Mouse (Mus musculus): ENCODE data around the gene Plk3. TPM values are rescaled to one million over a fixed set of nuclear protein-coding genes. Genes with fewer than 3 reads are reported as not detected.

The Plk3 gene
- total RNA-seq, 1 experiment = 28.3 TPM

- Histone ChIP-seq H3K4me3 (ENCODE audit: insufficient read depth in 1 of 2, low read depth in 1 of 2, low read length in 2 of 2, poor library complexity in 1 of 2, severe bottlenecking in 1 of 2) (no peak overlapping the region), H3K9me3 (ENCODE audit: control insufficient read depth, insufficient read depth, low read depth, low read length) (no peaks in the 10 kb centered on the region), H3K36me3 (ENCODE audit: control insufficient read depth, insufficient read depth, low read length, poor library complexity, severe bottlenecking) (peaks cover 36% of the 10 kb centered on the region), H3K9ac (ENCODE audit: insufficient read depth, low read depth, low read length, poor library complexity, severe bottlenecking) (no peak overlapping the region), H3K27ac (ENCODE audit: insufficient read depth, low read depth, low read length, poor library complexity, severe bottlenecking) (no peak overlapping the region), H3K4me1 (ENCODE audit: control insufficient read depth in 2 of 2, insufficient read depth in 2 of 2, low read length in 2 of 2, poor library complexity in 1 of 2) (peaks cover 0 to 3% of the 10 kb centered on the region in 2 experiments; a peak in 1 of 4 replicates)
- in situ Hi-C loops (cut with MboI; ENCODE audit: low sequenced_read_pairs in 2 of 2, unreplicated experiment in 2 of 2) = no loop called here
- TF ChIP-seq MAFK (IDR thresholded peaks at IDR 0.05; ENCODE audit: insufficient read depth, low read depth, low read length) (no peak), HCFC1 (IDR thresholded peaks at IDR 0.05; ENCODE audit: borderline replicate concordance, insufficient read depth, low read length) (no peak), ZC3H11A (IDR thresholded peaks at IDR 0.05; ENCODE audit: borderline replicate concordance, low read depth, low read length) (no peak), CHD2 (IDR thresholded peaks at IDR 0.05; ENCODE audit: low read depth, low read length) (no peak), ZNF384 (IDR thresholded peaks at IDR 0.05; ENCODE audit: low read depth, low read length) (no peak)
- DNase-seq (ENCODE audit: low read depth, low spot score) = no peak
These were observed 18.2 kb downstream of the Plk3 start for GRCm38 (mm10) chr4:117115592-117115991.

GRCm38 (mm10) chr4:117113237-117113636 lies 20.5 kb downstream of the Plk3 start:
- DNase-seq (ENCODE audit: low read depth, low spot score) = no peak
- in situ Hi-C loops (cut with MboI; ENCODE audit: low sequenced_read_pairs in 2 of 2, unreplicated experiment in 2 of 2) = no loop called here
- Histone ChIP-seq H3K9me3 (ENCODE audit: control insufficient read depth, insufficient read depth, low read depth, low read length) (no peaks in the 10 kb centered on the region), H3K9ac (ENCODE audit: insufficient read depth, low read depth, low read length, poor library complexity, severe bottlenecking) (no peak overlapping the region), H3K4me1 (ENCODE audit: control insufficient read depth in 2 of 2, insufficient read depth in 2 of 2, low read length in 2 of 2, poor library complexity in 1 of 2) (peaks cover 0 to 18% of the 10 kb centered on the region in 2 experiments; a peak in 1 of 4 replicates), H3K4me3 (ENCODE audit: insufficient read depth in 1 of 2, low read depth in 1 of 2, low read length in 2 of 2, poor library complexity in 1 of 2, severe bottlenecking in 1 of 2) (no peak overlapping the region), H3K27ac (ENCODE audit: insufficient read depth, low read depth, low read length, poor library complexity, severe bottlenecking) (no peak overlapping the region), H3K36me3 (ENCODE audit: control insufficient read depth, insufficient read depth, low read length, poor library complexity, severe bottlenecking) (peaks cover 52% of the 10 kb centered on the region)
- TF ChIP-seq HCFC1 (IDR thresholded peaks at IDR 0.05; ENCODE audit: borderline replicate concordance, insufficient read depth, low read length) (no peak), ZNF384 (IDR thresholded peaks at IDR 0.05; ENCODE audit: low read depth, low read length) (no peak), CHD2 (IDR thresholded peaks at IDR 0.05; ENCODE audit: low read depth, low read length) (no peak), ZC3H11A (IDR thresholded peaks at IDR 0.05; ENCODE audit: borderline replicate concordance, low read depth, low read length) (no peak), MAFK (IDR thresholded peaks at IDR 0.05; ENCODE audit: insufficient read depth, low read depth, low read length) (no peak)

DNA sequence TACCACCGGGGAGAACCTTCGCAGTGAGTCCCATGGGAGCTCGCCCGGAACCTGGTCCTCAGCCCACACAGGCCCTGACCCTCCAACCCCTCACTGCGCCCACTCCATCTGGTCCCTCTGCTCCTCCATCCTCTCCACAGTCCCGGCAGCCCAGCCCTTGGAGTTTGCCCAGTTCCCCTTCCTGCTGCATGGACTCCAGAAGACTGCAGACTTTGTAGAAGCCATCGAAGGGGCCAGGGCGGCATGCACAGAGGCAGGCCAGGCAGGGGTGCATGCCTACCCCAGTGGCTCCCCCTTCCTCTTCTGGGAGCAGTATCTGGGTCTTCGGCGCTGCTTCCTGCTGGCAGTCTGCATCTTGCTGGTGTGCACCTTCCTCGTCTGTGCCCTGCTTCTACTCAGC lies 22.8 kb downstream of the Plk3 start:
- Histone ChIP-seq H3K36me3 (ENCODE audit: control insufficient read depth, insufficient read depth, low read length, poor library complexity, severe bottlenecking) (peaks cover 53% of the 10 kb centered on the region), H3K4me3 (ENCODE audit: insufficient read depth in 1 of 2, low read depth in 1 of 2, low read length in 2 of 2, poor library complexity in 1 of 2, severe bottlenecking in 1 of 2) (no peak overlapping the region)

DNA sequence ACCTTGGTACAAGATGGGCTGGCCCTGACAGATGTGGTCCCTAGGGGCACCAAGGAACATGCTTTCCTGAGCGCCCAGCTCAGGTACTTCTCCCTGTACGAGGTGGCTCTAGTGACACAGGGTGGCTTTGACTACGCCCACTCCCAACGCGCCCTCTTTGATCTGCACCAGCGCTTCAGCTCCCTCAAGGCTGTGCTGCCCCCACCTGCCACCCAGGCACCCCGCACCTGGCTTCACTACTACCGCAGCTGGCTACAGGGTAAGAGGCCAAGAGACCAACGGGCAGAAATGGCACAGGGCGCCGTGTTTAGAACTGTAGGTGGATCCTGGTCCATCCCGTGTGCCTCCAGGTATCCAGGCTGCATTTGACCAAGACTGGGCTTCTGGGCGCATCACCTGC lies 23.5 kb downstream of the Plk3 start:
- no peak overlapping the region for H3K27ac ChIP-seq (ENCODE audit: insufficient read depth, low read depth, low read length, poor library complexity, severe bottlenecking)
- peaks cover 0 to 32% of the 10 kb centered on the region in 2 experiments; a peak in 2 of 4 replicates for H3K4me1 ChIP-seq (ENCODE audit: control insufficient read depth in 2 of 2, insufficient read depth in 2 of 2, low read length in 2 of 2, poor library complexity in 1 of 2)
- no peak for DNase-seq (ENCODE audit: low read depth, low spot score)
- H3K4me3 ChIP-seq (ENCODE audit: insufficient read depth in 1 of 2, low read depth in 1 of 2, low read length in 2 of 2, poor library complexity in 1 of 2, severe bottlenecking in 1 of 2) = peak overlapping the region; percentile 38 to 53; a peak in 2 of 4 replicates
- TF ChIP-seq HCFC1 (IDR thresholded peaks at IDR 0.05; ENCODE audit: borderline replicate concordance, insufficient read depth, low read length) = no peak
- TF ChIP-seq ZNF384 (IDR thresholded peaks at IDR 0.05; ENCODE audit: low read depth, low read length) = no peak
- TF ChIP-seq MAFK (IDR thresholded peaks at IDR 0.05; ENCODE audit: insufficient read depth, low read depth, low read length) = no peak
- TF ChIP-seq CHD2 (IDR thresholded peaks at IDR 0.05; ENCODE audit: low read depth, low read length) = no peak
- no peak for TF ChIP-seq ZC3H11A (IDR thresholded peaks at IDR 0.05; ENCODE audit: borderline replicate concordance, low read depth, low read length)
- peaks cover 53% of the 10 kb centered on the region for H3K36me3 ChIP-seq (ENCODE audit: control insufficient read depth, insufficient read depth, low read length, poor library complexity, severe bottlenecking)
- in situ Hi-C loops (cut with MboI; ENCODE audit: low sequenced_read_pairs in 2 of 2, unreplicated experiment in 2 of 2) = no loop called here
- H3K9me3 ChIP-seq (ENCODE audit: control insufficient read depth, insufficient read depth, low read depth, low read length) = no peaks in the 10 kb centered on the region
- no peak overlapping the region for H3K9ac ChIP-seq (ENCODE audit: insufficient read depth, low read depth, low read length, poor library complexity, severe bottlenecking)

More for the DNA sequence above, 22.8 kb downstream of the Plk3 start:
- H3K27ac ChIP-seq (ENCODE audit: insufficient read depth, low read depth, low read length, poor library complexity, severe bottlenecking) = no peak overlapping the region
- no peak for DNase-seq (ENCODE audit: low read depth, low spot score)
- H3K9me3 ChIP-seq (ENCODE audit: control insufficient read depth, insufficient read depth, low read depth, low read length) = no peaks in the 10 kb centered on the region
- H3K9ac ChIP-seq (ENCODE audit: insufficient read depth, low read depth, low read length, poor library complexity, severe bottlenecking) = no peak overlapping the region
- in situ Hi-C loops (cut with MboI; ENCODE audit: low sequenced_read_pairs in 2 of 2, unreplicated experiment in 2 of 2) = no loop called here
- peaks cover 0 to 25% of the 10 kb centered on the region in 2 experiments; a peak in 1 of 4 replicates for H3K4me1 ChIP-seq (ENCODE audit: control insufficient read depth in 2 of 2, insufficient read depth in 2 of 2, low read length in 2 of 2, poor library complexity in 1 of 2)
- no peak for TF ChIP-seq MAFK (IDR thresholded peaks at IDR 0.05; ENCODE audit: insufficient read depth, low read depth, low read length)
- TF ChIP-seq ZC3H11A (IDR thresholded peaks at IDR 0.05; ENCODE audit: borderline replicate concordance, low read depth, low read length) = no peak
- TF ChIP-seq CHD2 (IDR thresholded peaks at IDR 0.05; ENCODE audit: low read depth, low read length) = no peak
- no peak for TF ChIP-seq HCFC1 (IDR thresholded peaks at IDR 0.05; ENCODE audit: borderline replicate concordance, insufficient read depth, low read length)
- TF ChIP-seq ZNF384 (IDR thresholded peaks at IDR 0.05; ENCODE audit: low read depth, low read length) = no peak
